Mouse (Mus musculus) lung, embryonic 14.5 days (tissue): ENCODE data around the gene 1700028J19Rik. TPM values are rescaled to one million over a fixed set of nuclear protein-coding genes. Genes with fewer than 3 reads are reported as not detected.
A peak's percentile ranks its signal among the peaks of the same experiment; 100 is the strongest.

Experiments
- ATAC-seq: fragments of 200-750 bp; cut with Nextera tagmentation; 2 replicates; pipeline ENCODE4 v1.8.0; 2017; ENCODE audit warnings: mild to moderate bottlenecking, moderate TSS enrichment, moderate library complexity; ENCODE audit not compliant: insufficient read depth
- DNase-seq: peaks from one replicate; pipeline ENCODE4 v3.0.0-alpha.2; 2015
- H3K27ac ChIP-seq: fragments of 300-500 bp; sonication (generic); 2 replicates; pipeline ENCODE4 v1.5.1; 2014; ENCODE audit warnings: low read depth, mild to moderate bottlenecking, moderate library complexity
- H3K27me3 ChIP-seq: fragments of 300-500 bp; sonication (generic); 2 replicates; pipeline ENCODE4 v1.6.1; 2014; ENCODE audit warnings: low read length, control low read depth; ENCODE audit not compliant: insufficient read depth
- H3K36me3 ChIP-seq: fragments of 300-500 bp; sonication (generic); 2 replicates; pipeline ENCODE4 v1.6.1; 2014; ENCODE audit warnings: control low read depth; ENCODE audit not compliant: insufficient read depth
- H3K4me1 ChIP-seq: fragments of 300-500 bp; sonication (generic); 2 replicates; pipeline ENCODE4 v1.6.1; 2014; ENCODE audit warnings: antibody characterized with exemption, control low read depth; ENCODE audit not compliant: insufficient read depth
- H3K4me2 ChIP-seq: fragments of 300-500 bp; sonication (generic); 2 replicates; pipeline ENCODE4 v1.6.1; 2014; ENCODE audit warnings: mild to moderate bottlenecking
- H3K4me3 ChIP-seq: fragments of 300-500 bp; sonication (generic); 2 replicates; pipeline ENCODE4 v1.5.1; 2014; ENCODE audit warnings: low read depth, low read length
- H3K9ac ChIP-seq: fragments of 300-500 bp; sonication (generic); 2 replicates; pipeline ENCODE4 v1.6.1; 2014
- H3K9me3 ChIP-seq: fragments of 300-500 bp; sonication (generic); 2 replicates; pipeline ENCODE4 v1.6.1; 2016; ENCODE audit warnings: low read depth, low read length, control low read depth
- CTCF ChIP-seq: IDR thresholded peaks from 2 replicates; pipeline ENCODE4 v1.5.1; 2016; ENCODE audit warnings: antibody characterized with exemption, low read depth
- WGBS: fragments of 180-500 bp; shearing (Covaris S2); extraction: QIAGEN DNeasy Blood & Tissue Kit; methylation state at CpG from one replicate; pipeline ENCODE4 v1.1.7; 2014; 5-methylcytosine and 5-hydroxymethylcytosine counted together
- polyA plus RNA-seq: library from polyadenylated mRNA; unstranded; fragments of >200 nt; fragmentation: Nextera tagmentation; extraction: Ambion mirVana; gene quantifications from 2 replicates; pipeline ENCODE4 v1.2.1, GENCODE M21; 2014

1700028J19Rik gene
- 0.96 and 1.5 TPM in 2 replicates for polyA plus RNA-seq

DNA sequence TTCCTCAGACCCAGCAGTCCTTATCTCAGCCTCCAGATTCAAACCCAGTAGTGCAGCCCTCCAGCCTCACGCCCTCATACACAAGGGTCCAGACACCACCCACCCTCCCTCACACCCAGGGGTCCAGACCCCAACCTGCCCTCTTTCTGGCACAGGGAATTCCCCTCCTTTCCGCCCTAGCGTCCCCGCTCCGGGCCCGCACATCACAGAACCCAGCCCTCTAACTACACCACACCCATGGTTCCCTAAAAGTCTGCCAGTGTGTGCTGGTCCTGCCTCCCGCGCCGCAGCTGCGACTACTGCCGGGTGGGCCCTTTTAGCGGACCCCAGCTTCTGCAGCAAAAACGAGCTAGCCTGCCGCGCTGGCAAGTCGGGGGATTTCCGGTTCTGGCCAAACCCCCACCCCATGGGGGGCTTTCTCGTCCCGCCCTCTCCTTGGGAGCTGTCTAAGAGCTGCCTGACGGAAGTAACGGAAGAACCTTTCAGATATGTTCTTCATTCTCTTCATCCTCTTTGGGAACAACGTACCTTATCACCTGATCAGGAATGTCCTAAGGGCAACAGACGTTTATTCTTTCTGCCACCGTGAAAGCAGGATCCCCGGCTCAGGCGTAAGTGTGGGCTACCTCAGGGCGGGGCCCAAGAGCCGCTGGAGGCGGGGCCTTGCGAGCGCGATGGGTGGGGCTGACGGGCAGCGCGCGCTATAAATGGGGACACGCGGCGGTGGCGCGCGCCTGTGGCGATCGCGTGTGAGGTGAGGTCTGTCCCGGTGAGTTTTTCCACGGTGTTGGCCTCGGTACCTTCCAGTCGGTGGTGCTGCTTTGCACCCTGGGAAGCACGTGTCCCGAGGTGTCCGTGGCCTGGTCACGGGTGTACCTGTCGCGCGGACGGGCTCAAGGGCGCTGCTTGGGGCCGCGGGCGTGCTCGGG, at the start of gene 1700028J19Rik, which contains the start of gene 2410002F23Rik:
1700028J19Rik (minus strand) TSS at position 641 of the 929 bp plus-strand sequence.
2410002F23Rik (plus strand) TSS at position 668 of the 929 bp plus-strand sequence.
- Histone ChIP-seq H3K27me3 (no peaks in the 10 kb centered on the region), H3K4me2 (peak within 1 kb of the TSS; percentile 71), H3K9me3 (no peaks in the 10 kb centered on the region), H3K36me3 (peaks cover 34% of the 10 kb centered on the region), H3K27ac (peak within 1 kb of the TSS; percentile 95), H3K4me1 (peaks cover 6% of the 10 kb centered on the region; the same call in 1 of the 2 replicates), H3K4me3 (peak within 1 kb of the TSS; percentile 95), H3K9ac (peak within 1 kb of the TSS; percentile 93)
- WGBS: under 1% methylated on average over 62 of the region's 62 CpGs
- DNase-seq: peak; percentile 96
- peak; percentile 86 for ATAC-seq
- 0 out of 2 replicates have a peak, but pooled peaks have one; percentile 3 for TF ChIP-seq CTCF

DNA sequence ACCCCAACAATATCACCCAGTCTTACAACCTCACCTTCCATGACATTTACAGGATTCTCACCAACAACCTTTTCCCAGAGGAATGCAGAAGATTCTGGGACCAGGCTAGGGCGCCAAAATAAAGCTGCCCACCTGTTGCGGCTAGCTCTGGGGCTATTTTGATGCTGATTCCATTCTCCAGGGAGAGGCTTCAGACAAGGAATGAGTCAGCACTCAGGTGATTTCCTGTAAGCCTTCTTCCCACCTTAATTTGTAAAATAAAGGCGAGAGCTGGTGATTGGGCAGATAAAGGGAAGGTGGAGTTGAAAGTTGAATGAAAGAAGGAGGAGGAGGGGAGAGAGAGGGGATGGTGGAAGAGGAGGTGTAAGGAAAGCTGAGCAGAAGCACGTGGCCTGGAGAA, 44.9 kb upstream of the 1700028J19Rik start:
- Histone ChIP-seq H3K27ac (no peak overlapping the region), H3K4me1 (no peaks in the 10 kb centered on the region), H3K9me3 (no peaks in the 10 kb centered on the region), H3K36me3 (no peaks in the 10 kb centered on the region), H3K27me3 (no peaks in the 10 kb centered on the region), H3K4me3 (no peak overlapping the region), H3K4me2 (no peak overlapping the region), H3K9ac (no peak overlapping the region)
- no peak for DNase-seq
- 48% methylated on average over 4 of the region's 4 CpGs for WGBS
- ATAC-seq: no peak
- no peak for TF ChIP-seq CTCF

DNA sequence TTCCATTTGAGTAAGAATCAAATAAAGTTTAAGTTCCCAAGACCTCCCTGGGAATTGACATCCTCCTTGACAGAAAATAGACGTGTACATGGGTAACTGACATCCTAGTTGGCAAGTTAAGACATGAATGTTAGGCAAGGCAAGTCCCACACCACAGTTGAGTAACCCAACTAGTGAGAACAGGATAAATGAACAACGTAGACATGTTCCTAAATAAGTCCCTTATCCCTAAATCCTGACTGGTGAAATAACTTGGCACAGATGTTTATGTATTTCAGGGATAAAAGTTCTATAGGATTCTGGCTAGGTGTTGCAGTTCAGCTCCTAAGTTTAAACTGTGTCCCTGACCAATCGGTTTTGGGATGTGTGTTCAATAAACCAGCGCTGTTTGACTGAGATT, 44.5 kb upstream of the 1700028J19Rik start:
- no peak for TF ChIP-seq CTCF
- H3K4me2 ChIP-seq: no peak overlapping the region
- H3K9ac ChIP-seq: no peak overlapping the region
- no peaks in the 10 kb centered on the region for H3K4me1 ChIP-seq
- H3K9me3 ChIP-seq: no peaks in the 10 kb centered on the region
- ATAC-seq (no peak), DNase-seq (no peak)
- no peak overlapping the region for H3K27ac ChIP-seq
- H3K36me3 ChIP-seq: no peaks in the 10 kb centered on the region
- WGBS: 77% methylated on average over 4 of the region's 4 CpGs
- H3K27me3 ChIP-seq: no peaks in the 10 kb centered on the region
- no peak overlapping the region for H3K4me3 ChIP-seq

DNA sequence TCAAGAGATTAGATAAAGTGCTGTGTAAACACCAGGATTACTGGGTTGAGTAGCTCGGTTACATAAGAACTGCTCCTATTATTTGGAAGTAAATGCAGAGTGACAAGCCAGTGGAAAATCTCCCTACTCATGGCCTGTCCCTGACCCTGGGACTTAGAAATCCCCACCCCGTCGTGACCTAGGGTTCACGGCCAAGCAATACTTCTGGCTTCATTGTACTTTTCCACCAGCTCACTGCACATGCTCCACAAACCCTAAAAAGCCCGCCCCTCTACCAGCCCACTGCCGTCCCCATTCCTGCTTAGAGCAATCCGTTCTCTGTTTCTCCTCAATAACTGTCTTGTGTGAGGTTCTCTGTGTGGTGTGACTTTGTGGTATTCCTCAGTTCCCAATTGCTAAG, 41.3 kb upstream of the 1700028J19Rik start:
- ATAC-seq (no peak), DNase-seq (no peak)
- Histone ChIP-seq H3K27ac (no peak overlapping the region), H3K27me3 (no peaks in the 10 kb centered on the region), H3K4me2 (no peak overlapping the region), H3K9ac (no peak overlapping the region), H3K4me1 (no peaks in the 10 kb centered on the region), H3K4me3 (no peak overlapping the region), H3K9me3 (no peaks in the 10 kb centered on the region), H3K36me3 (no peaks in the 10 kb centered on the region)
- no peak for TF ChIP-seq CTCF
- 47% methylated on average over 7 of the region's 7 CpGs for WGBS

DNA sequence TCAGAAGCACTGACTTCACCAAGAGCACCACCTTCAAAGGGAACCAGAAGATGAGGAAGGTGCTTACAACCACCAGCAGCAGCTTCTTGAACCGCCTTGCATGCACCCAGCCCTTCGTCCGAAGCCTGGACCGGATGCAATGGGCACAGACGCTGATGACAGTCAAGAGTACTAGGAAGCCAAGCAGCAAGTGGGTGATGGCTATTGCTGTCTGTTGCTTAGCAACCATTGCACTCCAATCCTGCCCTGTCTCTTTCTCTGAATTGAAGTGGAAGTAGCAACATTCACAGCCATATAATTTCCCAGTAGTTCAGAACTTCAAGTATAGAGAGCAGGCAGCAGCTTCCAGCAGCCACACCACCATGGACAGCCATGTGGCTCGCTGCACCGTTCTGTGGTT, 35.1 kb upstream of the 1700028J19Rik start:
- ATAC-seq (no peak), DNase-seq (no peak)
- no peak for TF ChIP-seq CTCF
- Histone ChIP-seq H3K4me1 (no peaks in the 10 kb centered on the region), H3K36me3 (no peaks in the 10 kb centered on the region), H3K27me3 (no peaks in the 10 kb centered on the region), H3K4me3 (no peak overlapping the region), H3K9me3 (no peaks in the 10 kb centered on the region), H3K27ac (no peak overlapping the region), H3K9ac (no peak overlapping the region), H3K4me2 (no peak overlapping the region)
- 64% methylated on average over 7 of the region's 7 CpGs for WGBS

DNA sequence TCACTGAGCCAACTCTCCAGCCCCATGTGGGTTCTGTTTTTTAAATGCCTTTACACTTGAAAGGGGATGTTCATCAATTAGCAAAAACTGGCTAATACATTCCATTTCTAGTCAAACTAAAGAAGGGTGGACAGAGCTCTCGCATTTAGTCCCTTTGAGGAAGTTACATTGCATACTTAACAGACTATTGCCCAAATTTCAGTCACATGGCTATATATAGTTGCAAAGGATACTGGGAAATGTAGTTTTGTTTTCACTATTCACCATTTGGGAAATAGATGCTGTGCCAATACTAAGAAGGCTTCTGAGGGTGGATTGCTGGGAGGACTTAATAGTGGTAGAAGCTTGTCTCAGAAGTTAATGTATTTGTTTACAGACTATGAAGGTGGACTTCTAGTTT, 34.5 kb upstream of the 1700028J19Rik start:
- H3K27me3 ChIP-seq: no peaks in the 10 kb centered on the region
- ATAC-seq (no peak), DNase-seq (no peak)
- H3K9me3 ChIP-seq: no peaks in the 10 kb centered on the region
- no peak overlapping the region for H3K9ac ChIP-seq
- no peak overlapping the region for H3K4me3 ChIP-seq
- no peak overlapping the region for H3K4me2 ChIP-seq
- 58% methylated on average over 1 of the region's 1 CpGs for WGBS
- H3K27ac ChIP-seq: no peak overlapping the region
- TF ChIP-seq CTCF: no peak
- H3K4me1 ChIP-seq: no peaks in the 10 kb centered on the region
- H3K36me3 ChIP-seq: no peaks in the 10 kb centered on the region

DNA sequence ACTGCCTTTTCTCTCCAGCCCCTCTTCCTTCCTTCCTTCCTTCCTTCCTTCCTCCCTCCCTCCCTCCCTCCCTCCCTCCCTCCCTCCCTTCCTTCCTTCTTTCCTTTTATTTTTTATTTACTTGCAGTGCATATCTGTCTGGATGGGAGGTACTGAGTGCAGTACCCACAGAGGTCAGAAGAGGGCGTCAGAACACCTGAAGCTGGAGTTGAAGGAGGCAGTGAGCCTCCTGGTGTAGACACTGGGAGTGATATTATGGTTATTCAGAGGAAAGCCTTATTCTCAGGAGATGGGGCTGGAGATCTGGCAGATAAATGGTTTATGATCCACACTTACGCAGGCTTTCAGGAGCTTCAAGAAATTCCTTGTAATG, 30.7 kb upstream of the 1700028J19Rik start:
- H3K4me2 ChIP-seq: no peak overlapping the region
- H3K27ac ChIP-seq: no peak overlapping the region
- TF ChIP-seq CTCF: peak; percentile 53
- H3K4me1 ChIP-seq: no peaks in the 10 kb centered on the region
- no peak overlapping the region for H3K4me3 ChIP-seq
- H3K9me3 ChIP-seq: no peaks in the 10 kb centered on the region
- DNase-seq: peak; percentile 46
- no peaks in the 10 kb centered on the region for H3K36me3 ChIP-seq
- H3K27me3 ChIP-seq: 0 out of 2 replicates have a peak, but pooled peaks cover 11% of the 10 kb centered on the region
- ATAC-seq: no peak
- WGBS: 43% methylated on average over 2 of the region's 2 CpGs
- H3K9ac ChIP-seq: no peak overlapping the region
